Mouse (Mus musculus) A20 (cell line): Measurements from ENCODE around the gene Tmem178.

Source experiments
- DNase-seq: peaks from one replicate; pipeline ENCODE4 v3.0.0-alpha.2; 2011; ENCODE audit warnings: low read depth, low spot score

Tmem178 gene

GRCm38 (mm10) chr17:81045525-81046150, 101.2 kb downstream of the Tmem178 start:
- DNase-seq, result peak; percentile 44

GRCm38 (mm10) chr17:81047930-81048564, 103.6 kb downstream of the Tmem178 start:
- no peak for DNase-seq
